Mouse (Mus musculus) left cerebral cortex, postnatal 25 days (tissue): Measurements from ENCODE around the gene Rpsa. TPM values are rescaled to one million over a fixed set of nuclear protein-coding genes. Genes with fewer than 3 reads are reported as not detected.
A peak's percentile ranks its signal among the peaks of the same experiment; 100 is the strongest.

ENCODE experiments used
- DNase-seq, 2 experiments: peaks; one replicate each; pipeline ENCODE4 v3.0.0; 2022; ENCODE audit warnings: low spot score in 2 of 2, mixed read lengths in 1 of 2
- intact Hi-C: fragments of 180-260 bp; cut with DNase I; formaldehyde crosslinking; loops from one replicate; pipeline ENCODE4 v1.15.1; 2025
- total RNA-seq, 2 experiments: library from RNA; stranded (reverse); gene quantifications; 2 replicates each; pipeline ENCODE4 v1.2.3; 2021

Rpsa gene
- total RNA-seq, 2 experiments from 2014 or later: 397 to 401 TPM

DNA sequence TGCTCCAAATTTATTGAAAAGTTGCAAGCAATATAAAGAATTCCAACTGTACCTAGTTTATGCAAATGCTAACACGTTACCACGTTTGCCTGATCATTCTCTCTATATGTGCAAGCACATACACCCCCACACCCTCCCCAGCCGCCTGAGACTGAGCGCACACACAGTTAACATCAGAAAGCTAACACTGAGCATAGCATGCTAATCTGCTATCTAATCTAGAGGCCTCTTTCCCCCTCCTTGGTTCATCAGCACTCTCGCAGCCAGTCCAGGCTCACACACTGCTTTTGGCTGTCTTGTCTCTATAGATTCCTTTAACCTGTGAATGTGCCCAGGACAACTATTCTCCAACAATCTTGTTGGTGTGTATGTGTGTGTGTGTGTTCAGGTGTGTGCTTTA, 23.7 kb downstream of the Rpsa start:
- DNase-seq: no peak
- intact Hi-C loops: loop anchor here (10.0 kb wide), 1 partner anchor 414 kb away; no protein-coding TSS in a partner anchor

GRCm38 (mm10) chr9:120151906-120152399, 24.5 kb downstream of the Rpsa start:
- DNase-seq: no peak
- intact Hi-C loops: loop anchor here (10.0 kb wide), 1 partner anchor 413 kb away; no protein-coding TSS in a partner anchor

- no peak for DNase-seq
- intact Hi-C loops: loop anchor here (10.0 kb wide), 1 partner anchor 407 kb away; no protein-coding TSS in a partner anchor
Observed at GRCm38 (mm10) chr9:120158047-120158446, 30.6 kb downstream of the Rpsa start.

- intact Hi-C loops: no loop called here
- DNase-seq: no peak
Observed at GRCm38 (mm10) chr9:120163862-120164261, 36.4 kb downstream of the Rpsa start.

DNA sequence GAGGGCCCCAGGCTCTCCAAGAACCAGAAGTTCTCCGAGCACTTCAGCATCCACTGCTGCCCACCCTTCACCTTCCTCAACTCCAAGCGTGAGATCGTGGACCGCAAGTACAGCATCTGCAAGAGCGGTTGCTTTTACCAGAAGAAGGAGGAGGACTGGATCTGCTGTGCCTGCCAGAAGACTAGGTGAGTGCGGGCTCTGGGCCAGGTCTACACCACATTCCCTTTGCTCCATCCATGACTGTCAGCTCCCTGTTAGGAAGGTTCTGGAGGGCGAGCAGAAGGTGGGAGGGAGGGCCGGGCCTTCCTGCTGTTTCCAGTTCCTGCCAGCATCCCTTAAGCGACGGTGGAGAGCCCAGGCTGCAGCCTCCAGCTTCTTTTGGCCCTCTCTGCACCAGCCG, 40.3 kb downstream of the Rpsa start:
- DNase-seq: no peak
- intact Hi-C loops: no loop called here

DNA sequence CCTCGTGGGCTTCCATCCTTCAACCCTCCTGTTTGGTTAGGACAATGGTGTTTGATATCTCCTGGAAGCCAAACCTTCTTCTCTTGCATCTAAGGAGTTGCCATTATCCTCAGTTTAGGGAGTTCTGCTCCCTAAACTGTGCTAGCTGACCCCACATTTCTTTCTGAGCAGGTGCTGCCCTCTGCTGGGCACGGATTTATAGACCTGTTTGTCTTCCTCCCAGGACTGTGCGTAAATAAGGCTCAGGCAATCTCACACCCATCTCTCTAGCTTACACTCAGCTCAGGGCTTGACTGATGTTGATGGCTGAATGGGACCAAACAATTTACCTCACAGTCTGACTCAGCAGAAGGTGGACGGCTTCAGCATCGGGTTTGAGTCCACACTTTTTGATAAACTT, 43.8 kb downstream of the Rpsa start:
- intact Hi-C loops: loop anchor here (1.0 kb wide), 1 partner anchor 31 kb away; no protein-coding TSS in a partner anchor
- DNase-seq: peak; percentile 56 to 63

DNA sequence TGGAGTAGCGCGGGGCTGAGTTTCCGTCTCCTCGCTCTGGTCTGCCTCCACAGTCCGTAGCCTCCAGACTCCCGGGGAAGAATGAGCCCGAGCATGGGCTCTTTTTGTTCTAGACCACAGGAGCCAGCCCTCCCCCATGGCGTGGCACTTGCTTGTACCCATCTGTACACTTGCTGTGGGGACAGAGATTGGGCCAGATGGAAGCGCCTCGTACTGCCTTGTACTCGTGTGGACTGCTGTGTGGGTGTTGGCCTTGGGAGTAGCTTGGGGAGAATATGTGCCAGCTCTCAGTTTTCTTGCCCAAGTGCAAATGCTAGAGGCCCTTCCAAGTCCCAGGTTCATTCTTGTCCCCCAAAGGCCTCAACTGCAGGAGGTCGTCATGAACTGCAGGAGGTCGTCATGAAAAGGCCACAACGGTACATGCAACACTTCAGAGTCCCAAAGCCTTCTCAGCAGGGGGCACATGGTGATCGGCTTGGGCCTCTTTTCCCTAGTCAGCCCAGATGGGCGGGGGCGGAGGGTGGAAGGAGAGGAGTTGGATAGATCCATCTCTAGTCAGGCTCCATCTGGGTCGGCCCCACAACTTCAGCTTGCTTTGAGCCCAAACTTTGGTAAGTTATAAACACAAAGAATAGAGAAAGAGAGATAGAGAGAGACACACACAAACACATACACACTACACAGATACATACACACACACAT, 47.1 kb downstream of the Rpsa start:
- intact Hi-C loops: no loop called here
- DNase-seq: peak in 1 of 2 experiments; percentile 84

DNA sequence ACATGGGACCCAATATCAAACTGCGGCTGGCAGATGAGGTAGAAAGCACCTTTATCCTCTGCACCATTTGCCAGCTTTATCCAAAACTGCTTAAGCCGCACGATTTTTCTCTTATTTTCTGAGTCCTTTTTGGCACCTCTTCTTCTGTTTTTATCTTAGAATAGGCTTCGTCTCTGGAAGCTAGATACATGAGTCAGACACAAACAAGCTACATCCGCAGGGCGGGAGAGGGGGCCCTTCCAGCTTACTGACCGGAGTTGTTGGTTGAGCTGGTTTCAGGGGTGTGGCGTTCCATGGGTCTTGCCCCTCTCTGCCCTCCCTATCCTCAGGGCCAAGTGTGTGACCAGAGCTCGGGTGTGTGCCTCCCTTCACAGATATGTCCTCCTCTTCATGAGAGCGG, 51.3 kb downstream of the Rpsa start:
- peak in 1 of 2 experiments; percentile 59 for DNase-seq
- intact Hi-C loops: no loop called here

Other genes starting within 250 kb of the Rpsa start
- gene Wdr48, start 232.8 kb upstream of the Rpsa start, total RNA-seq: 10 to 100 TPM; 67.8 to 82.2 TPM
- 10 to 100 TPM; 32.6 to 35.4 TPM for gene Gorasp1, start 190.1 kb upstream of the Rpsa start, total RNA-seq
- gene Ttc21a, start 190.1 kb upstream of the Rpsa start, total RNA-seq: under 1 TPM; 0.43 to 0.60 TPM
- gene Csrnp1, start 143.0 kb upstream of the Rpsa start, total RNA-seq: 10 to 100 TPM; 14.2 to 16.1 TPM
- under 1 TPM; 0.11 TPM for gene Xirp1, start 104.1 kb upstream of the Rpsa start, total RNA-seq
- 10 to 100 TPM; 33.5 to 33.7 TPM for gene Cx3cr1, start 57.8 kb upstream of the Rpsa start, total RNA-seq
- not detected for gene Ccr8, start 35.6 kb upstream of the Rpsa start, total RNA-seq
- gene Slc25a38, start 17.3 kb upstream of the Rpsa start, total RNA-seq: 10 to 100 TPM; 26.0 to 27.6 TPM
- 100 to 1,000 TPM; 294 to 388 TPM for gene Mobp, start 22.0 kb downstream of the Rpsa start, total RNA-seq
- gene Myrip, start 173.8 kb downstream of the Rpsa start, total RNA-seq: 10 to 100 TPM; 85.6 to 92.2 TPM